16 mouse cellular contexts compared by ENCODE assay signal in genomic region chr4:122688975-122689374, GRCm38 (mm10).
"Had no signal": no experiment of that assay in that cellular context is flagged by ENCODE, and none has a peak within 500 bp of the region (broad histone marks: within the 10 kb centered on the region; RNA-seq: fewer than 3 reads in every experiment).

9530002B09Rik (plus strand) TSS chr4:122689275.

- DNase-seq: heart, postnatal 10 days; heart, postnatal 14 days; heart, postnatal 36 days; heart, postnatal 4 days; kidney, adult 11 months; kidney, adult 18-20 months; kidney, adult 2 months; kidney, adult 8-10 months; kidney, adult 9 months; kidney, postnatal 10 days; kidney, postnatal 14 days; kidney, postnatal 25 days; kidney, postnatal 36 days; kidney, postnatal 4 days; layer of hippocampus, adult 9-11 months; layer of hippocampus, postnatal 36 days had no signal
